Mouse (Mus musculus) hindbrain, embryonic 14.5 days (tissue): ENCODE measurements at regions not wholly inside any gene's neighbourhood (a gene's known extent, or its start where the extent isn't known, plus 50 kb on each side); places are given as distances from the start of the nearest gene placed in this dataset.

Experiments used
- ATAC-seq: fragments of 200-750 bp; cut with Nextera tagmentation; 2 replicates; pipeline ENCODE4 v1.8.0; 2017; ENCODE audit warnings: moderate number of reproducible peaks, mild to moderate bottlenecking, moderate TSS enrichment, moderate library complexity; ENCODE audit not compliant: low FRiP score
- DNase-seq: peaks from one replicate; pipeline ENCODE4 v3.0.0-alpha.2; 2015; ENCODE audit warnings: low spot score
- H3K27ac ChIP-seq: fragments of 300-500 bp; sonication (generic); 2 replicates; pipeline ENCODE4 v1.5.1; 2014; ENCODE audit warnings: mild to moderate bottlenecking, moderate library complexity
- H3K27me3 ChIP-seq: fragments of 300-500 bp; sonication (generic); 2 replicates; pipeline ENCODE4 v1.6.1; 2014; ENCODE audit warnings: mild to moderate bottlenecking, low read length, mixed read lengths; ENCODE audit not compliant: control insufficient read depth, insufficient read depth
- H3K36me3 ChIP-seq: fragments of 300-500 bp; sonication (generic); replicated peaks from 2 replicates; pipeline ENCODE4 v1.6.1; 2014; ENCODE audit not compliant: control insufficient read depth, insufficient read depth
- H3K4me1 ChIP-seq: fragments of 300-500 bp; sonication (generic); replicated peaks from 2 replicates; pipeline ENCODE4 v1.6.1; 2014; ENCODE audit warnings: antibody characterized with exemption, low read length, mixed read lengths; ENCODE audit not compliant: control insufficient read depth, insufficient read depth
- H3K4me2 ChIP-seq: fragments of 300-500 bp; sonication (generic); replicated peaks from 2 replicates; pipeline ENCODE4 v1.6.1; 2014; ENCODE audit warnings: mild to moderate bottlenecking, moderate library complexity
- H3K4me3 ChIP-seq: fragments of 300-500 bp; sonication (generic); replicated peaks from 2 replicates; pipeline ENCODE4 v1.5.1; 2014; ENCODE audit warnings: mild to moderate bottlenecking, low read length
- H3K9ac ChIP-seq: fragments of 300-500 bp; sonication (generic); 2 replicates; pipeline ENCODE4 v1.6.1; 2014
- H3K9me3 ChIP-seq: fragments of 300-500 bp; sonication (generic); 2 replicates; pipeline ENCODE4 v1.6.1; 2016; ENCODE audit warnings: low read length; ENCODE audit not compliant: control insufficient read depth
- WGBS: fragments of 180-500 bp; shearing (Covaris S2); extraction: QIAGEN DNeasy Blood & Tissue Kit; methylation state at CpG from one replicate; pipeline ENCODE4 v1.1.7; 2014; 5-methylcytosine and 5-hydroxymethylcytosine counted together

DNA sequence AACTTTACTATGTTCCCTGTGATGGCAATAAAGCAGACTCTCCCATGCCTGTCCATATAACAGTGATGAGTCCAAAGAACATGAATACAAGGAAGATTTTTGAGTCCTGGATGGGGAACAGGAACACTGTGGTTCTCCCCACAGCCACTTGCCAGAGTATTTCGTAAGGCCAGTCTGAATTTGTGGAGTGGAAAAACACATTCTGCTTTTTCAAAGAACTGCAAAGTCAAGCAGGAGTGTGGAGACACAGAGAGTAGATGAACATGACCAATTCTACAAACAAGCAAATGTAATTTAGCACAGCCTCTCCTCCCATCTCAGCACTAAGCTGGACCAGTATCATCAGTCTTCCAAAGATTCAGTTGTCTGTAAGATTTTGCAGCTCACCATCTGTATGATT lies 280.0 kb upstream of the Tbc1d5 start:
- WGBS, result 96% methylated on average over 1 of the region's 1 CpGs
- no peak overlapping the region for H3K4me2 ChIP-seq
- no peak for ATAC-seq

DNA sequence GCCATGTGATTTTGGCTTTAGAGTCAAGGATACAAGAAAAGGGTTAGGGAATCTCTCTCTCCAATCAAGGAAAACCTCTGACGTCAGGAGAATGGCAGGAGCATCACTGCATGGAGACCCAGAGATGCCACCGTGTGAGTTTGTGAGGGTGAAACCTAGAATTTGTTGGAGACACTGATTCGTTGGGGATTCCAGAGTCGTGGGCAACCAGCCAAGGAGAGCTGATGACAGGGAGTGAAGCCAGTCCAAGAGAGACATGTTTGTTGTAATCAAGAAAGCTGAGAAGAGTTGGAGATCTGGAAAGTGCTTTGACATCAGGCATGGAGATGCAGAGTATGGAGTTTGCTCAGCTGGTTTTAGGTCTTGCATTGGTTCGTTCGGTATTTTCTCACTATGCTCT lies 236.6 kb upstream of the Tbc1d5 start:
- ATAC-seq (no peak), DNase-seq (no peak)
- Histone ChIP-seq H3K4me3 (no peak overlapping the region), H3K4me1 (no peaks in the 10 kb centered on the region), H3K36me3 (no peaks in the 10 kb centered on the region), H3K27me3 (no peaks in the 10 kb centered on the region), H3K9ac (no peak overlapping the region), H3K9me3 (no peaks in the 10 kb centered on the region), H3K4me2 (no peak overlapping the region), H3K27ac (no peak overlapping the region)
- WGBS, result 94% methylated on average over 6 of the region's 6 CpGs

More for the DNA sequence above, 280.0 kb upstream of the Tbc1d5 start:
- no peaks in the 10 kb centered on the region for H3K9me3 ChIP-seq
- H3K4me3 ChIP-seq, result no peak overlapping the region
- DNase-seq, result no peak
- H3K9ac ChIP-seq, result no peak overlapping the region
- H3K36me3 ChIP-seq, result no peaks in the 10 kb centered on the region
- no peaks in the 10 kb centered on the region for H3K27me3 ChIP-seq
- H3K4me1 ChIP-seq, result no peaks in the 10 kb centered on the region; the same call in 1 of the 2 replicates
- H3K27ac ChIP-seq, result no peak overlapping the region

DNA sequence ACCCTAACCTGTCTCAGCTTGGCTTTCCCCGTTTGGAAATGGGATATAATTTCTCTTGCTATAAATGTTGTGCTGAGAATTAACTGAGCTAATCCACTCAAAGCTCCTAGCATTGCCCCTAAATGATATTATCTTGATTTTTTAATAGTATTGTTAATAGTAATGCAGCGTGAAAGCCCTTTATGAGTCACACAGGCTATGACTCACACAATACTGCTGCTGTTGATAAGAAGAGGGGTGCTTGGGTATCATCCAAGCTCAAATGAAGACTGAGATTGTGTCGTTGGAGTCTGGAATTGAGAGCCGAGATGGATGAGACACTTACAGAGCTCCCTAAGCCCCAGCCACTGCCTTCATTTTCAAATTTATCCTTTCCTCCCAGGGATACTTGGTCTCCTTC lies 235.2 kb upstream of the Tbc1d5 start:
- ATAC-seq (no peak), DNase-seq (no peak)
- Histone ChIP-seq H3K9ac (no peak overlapping the region), H3K9me3 (no peaks in the 10 kb centered on the region), H3K4me2 (no peak overlapping the region), H3K4me1 (no peaks in the 10 kb centered on the region), H3K4me3 (no peak overlapping the region), H3K36me3 (no peaks in the 10 kb centered on the region), H3K27me3 (no peaks in the 10 kb centered on the region), H3K27ac (no peak overlapping the region)
- 87% methylated on average over 4 of the region's 4 CpGs for WGBS

DNA sequence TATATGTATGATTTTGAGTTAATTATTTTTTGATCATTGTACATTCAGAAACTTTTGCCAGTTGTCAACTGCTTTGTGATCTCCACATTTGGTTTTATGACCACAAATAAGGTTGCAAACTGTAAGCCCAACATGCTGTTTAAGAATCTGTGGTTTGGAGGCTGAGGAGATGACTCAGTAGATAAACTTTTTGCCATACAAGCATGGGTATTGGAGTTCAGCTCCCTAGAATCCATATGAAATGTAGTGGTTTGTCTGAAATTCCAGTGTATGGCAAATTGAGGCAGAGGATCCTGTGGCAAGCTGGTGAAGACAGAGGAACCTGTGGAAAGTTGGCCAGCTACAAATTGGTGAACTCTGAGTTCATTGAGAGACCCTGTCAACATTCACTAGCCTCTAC lies 234.6 kb upstream of the Tbc1d5 start:
- DNase-seq, result no peak
- H3K9ac ChIP-seq, result no peak overlapping the region
- no peak overlapping the region for H3K4me3 ChIP-seq
- no peak overlapping the region for H3K4me2 ChIP-seq
- no peak for ATAC-seq
- no peaks in the 10 kb centered on the region for H3K4me1 ChIP-seq
- no peak overlapping the region for H3K27ac ChIP-seq
- H3K9me3 ChIP-seq, result no peaks in the 10 kb centered on the region
- no peaks in the 10 kb centered on the region for H3K27me3 ChIP-seq
- no peaks in the 10 kb centered on the region for H3K36me3 ChIP-seq

DNA sequence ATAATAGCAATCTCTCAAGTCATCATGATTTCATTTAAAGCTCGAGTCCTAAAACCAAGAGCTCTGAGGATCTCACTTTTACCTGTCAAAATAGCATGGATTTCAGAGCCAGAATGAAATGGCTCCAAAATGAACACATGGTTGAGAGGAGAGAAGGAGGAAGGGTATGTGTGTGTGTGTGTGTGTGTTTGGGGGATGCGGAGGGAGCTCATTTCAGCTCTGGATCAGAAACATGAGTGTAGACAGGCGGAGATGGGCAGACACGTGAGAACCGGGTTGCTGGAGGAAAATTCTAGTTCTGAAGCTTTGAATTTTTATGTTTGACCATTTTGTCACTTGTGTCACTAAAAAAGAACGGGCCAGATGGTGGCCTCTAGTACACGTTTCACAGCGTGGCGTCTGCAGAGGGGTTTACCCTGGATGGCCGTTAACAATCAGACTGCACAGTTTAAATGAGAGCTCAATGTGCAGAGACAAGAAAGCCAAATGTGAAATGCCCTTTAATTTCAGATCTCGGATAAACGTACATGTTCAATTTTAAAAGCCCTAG lies 232.5 kb upstream of the Tbc1d5 start:
- Histone ChIP-seq H3K9ac (no peak overlapping the region), H3K36me3 (no peaks in the 10 kb centered on the region), H3K4me2 (no peak overlapping the region), H3K27ac (no peak overlapping the region), H3K4me1 (no peaks in the 10 kb centered on the region), H3K4me3 (no peak overlapping the region), H3K9me3 (no peaks in the 10 kb centered on the region), H3K27me3 (no peaks in the 10 kb centered on the region)
- ATAC-seq (no peak), DNase-seq (no peak)
- WGBS, result 83% methylated on average over 12 of the region's 12 CpGs

DNA sequence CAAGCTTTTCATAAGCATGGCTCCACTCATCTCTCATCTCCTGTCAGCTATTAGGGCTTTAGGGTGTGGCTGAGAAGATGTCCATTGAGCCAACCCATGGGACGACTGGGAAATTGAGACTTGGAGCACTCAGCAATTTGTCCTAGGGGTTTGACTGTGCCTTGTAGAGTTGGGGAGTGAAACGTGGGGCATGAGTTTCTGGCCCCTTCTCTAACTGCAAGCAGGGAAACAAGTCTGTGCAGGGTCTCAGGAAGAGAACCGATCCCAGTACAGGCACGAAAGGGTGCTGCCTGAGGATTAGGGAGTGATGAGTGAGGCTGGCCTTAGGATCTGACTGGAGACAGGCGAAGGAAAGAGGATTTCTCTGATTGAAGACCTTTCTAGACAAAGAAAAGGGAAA lies 229.7 kb upstream of the Tbc1d5 start:
- Histone ChIP-seq H3K36me3 (no peaks in the 10 kb centered on the region), H3K4me3 (no peak overlapping the region), H3K9me3 (no peaks in the 10 kb centered on the region), H3K4me2 (no peak overlapping the region), H3K27ac (no peak overlapping the region), H3K4me1 (no peaks in the 10 kb centered on the region), H3K27me3 (no peaks in the 10 kb centered on the region), H3K9ac (no peak overlapping the region)
- no peak for DNase-seq
- ATAC-seq, result no peak
- whole genome bisulfite sequencing, result 72% methylated on average over 5 of the region's 5 CpGs

DNA sequence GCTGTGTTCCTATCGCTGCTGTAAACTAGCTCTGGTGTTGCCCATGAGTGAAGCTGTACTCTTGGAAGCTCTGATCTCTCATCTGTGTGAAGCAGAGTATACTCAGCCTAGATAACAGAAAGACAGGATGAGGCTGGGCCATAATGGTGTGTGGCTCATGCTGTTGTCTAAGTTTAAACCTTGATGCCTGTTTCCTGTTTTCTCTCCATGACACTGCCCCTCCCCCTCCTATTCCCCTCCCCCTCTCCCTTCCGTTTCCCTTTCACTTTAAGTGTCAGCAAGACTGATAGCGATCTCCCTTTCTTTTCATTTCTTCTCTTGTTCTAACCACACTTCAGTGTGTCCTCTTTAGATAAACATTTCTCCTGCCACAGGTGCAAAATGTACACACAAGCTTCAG lies 229.2 kb upstream of the Tbc1d5 start:
- Histone ChIP-seq H3K4me1 (no peaks in the 10 kb centered on the region), H3K27ac (no peak overlapping the region), H3K27me3 (no peaks in the 10 kb centered on the region), H3K9ac (no peak overlapping the region), H3K4me2 (no peak overlapping the region), H3K36me3 (no peaks in the 10 kb centered on the region), H3K9me3 (no peaks in the 10 kb centered on the region), H3K4me3 (no peak overlapping the region)
- ATAC-seq, result no peak
- WGBS, result 66% methylated on average over 3 of the region's 3 CpGs
- DNase-seq, result no peak

DNA sequence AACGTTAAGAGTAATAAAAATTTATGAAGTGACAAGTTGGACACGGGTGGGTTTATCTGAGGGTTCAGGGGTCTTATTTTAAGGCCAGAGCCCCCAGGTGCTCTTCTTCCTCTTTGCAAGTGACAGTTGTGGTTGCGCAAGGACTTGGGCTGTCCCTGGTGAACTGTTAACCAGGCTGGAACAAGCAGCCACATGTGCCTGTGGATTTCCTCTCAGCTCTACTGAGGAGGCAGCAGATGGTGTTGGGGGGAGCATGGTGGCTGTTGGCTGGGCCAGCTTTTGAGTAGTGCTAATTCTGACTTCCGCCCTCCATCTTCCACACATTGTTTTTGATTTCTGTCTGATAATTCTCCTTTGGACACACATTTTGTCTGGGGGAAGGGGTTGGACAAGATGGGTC lies 227.9 kb upstream of the Tbc1d5 start:
- DNase-seq (no peak), ATAC-seq (no peak)
- H3K4me1 ChIP-seq, result no peaks in the 10 kb centered on the region
- 89% methylated on average over 4 of the region's 4 CpGs for WGBS
- no peaks in the 10 kb centered on the region for H3K36me3 ChIP-seq
- no peak overlapping the region for H3K27ac ChIP-seq
- H3K4me2 ChIP-seq, result no peak overlapping the region
- no peak overlapping the region for H3K4me3 ChIP-seq
- no peaks in the 10 kb centered on the region for H3K9me3 ChIP-seq
- no peaks in the 10 kb centered on the region for H3K27me3 ChIP-seq
- H3K9ac ChIP-seq, result no peak overlapping the region

DNA sequence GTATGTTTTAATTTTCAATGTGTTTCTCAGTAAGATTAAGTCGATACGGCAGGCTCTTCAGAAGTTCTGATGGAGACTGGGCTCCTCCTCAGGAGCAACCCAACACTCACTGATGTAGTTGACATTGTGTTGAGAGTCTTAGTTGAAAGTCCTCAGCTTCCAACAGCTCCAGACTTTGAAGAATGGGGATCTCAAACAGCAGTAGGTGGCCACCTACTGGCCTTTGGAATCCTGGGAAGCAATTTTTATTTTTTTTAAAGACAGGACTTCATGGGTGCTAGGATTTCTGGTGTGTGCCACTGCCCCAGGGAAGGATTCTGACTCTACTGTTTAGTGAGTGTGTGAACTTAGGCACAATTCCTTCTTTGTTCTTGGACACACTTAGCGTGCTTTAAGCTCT lies 225.9 kb upstream of the Tbc1d5 start:
- Histone ChIP-seq H3K9ac (no peak overlapping the region), H3K4me1 (no peaks in the 10 kb centered on the region), H3K27ac (no peak overlapping the region), H3K4me3 (no peak overlapping the region), H3K9me3 (no peaks in the 10 kb centered on the region), H3K4me2 (no peak overlapping the region), H3K36me3 (no peaks in the 10 kb centered on the region), H3K27me3 (no peaks in the 10 kb centered on the region)
- ATAC-seq, result no peak
- DNase-seq, result no peak
- WGBS, result 83% methylated on average over 3 of the region's 3 CpGs

DNA sequence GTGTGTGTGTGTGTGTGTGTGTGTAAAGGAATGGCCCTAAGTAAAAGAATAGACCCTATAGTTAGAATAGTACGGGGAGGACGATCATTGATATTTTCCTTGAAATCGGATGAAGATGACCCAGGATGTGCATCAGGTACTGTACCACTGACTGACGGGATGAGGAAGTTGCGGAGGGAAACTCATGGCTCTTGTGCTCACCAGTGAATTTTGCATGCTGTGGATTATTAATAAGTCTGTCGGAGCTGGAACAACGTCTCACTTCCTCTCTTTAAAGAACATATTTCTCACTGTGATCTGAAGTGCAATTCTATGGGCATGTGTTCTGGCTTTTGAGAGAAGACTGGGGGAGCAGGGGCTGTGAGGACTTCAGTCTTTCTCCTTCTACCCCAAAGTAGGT lies 218.8 kb upstream of the Tbc1d5 start:
- ATAC-seq, result no peak
- Histone ChIP-seq H3K4me2 (no peak overlapping the region), H3K9ac (no peak overlapping the region), H3K9me3 (no peaks in the 10 kb centered on the region), H3K27ac (no peak overlapping the region), H3K27me3 (no peaks in the 10 kb centered on the region), H3K4me3 (no peak overlapping the region), H3K36me3 (no peaks in the 10 kb centered on the region), H3K4me1 (peaks cover 12% of the 10 kb centered on the region; the same call in 1 of the 2 replicates)
- no peak for DNase-seq
- WGBS, result 82% methylated on average over 7 of the region's 7 CpGs
